ENCODE assay signal across 7 mouse cellular contexts in genomic region chr7:49247744-49248331, GRCm38 (mm10).
A peak's percentile ranks its signal among the peaks of the same experiment; 100 is the strongest.
DNase-seq lines count a peak whose midpoint lies in the region; ATAC-seq lines count a peak whose summit lies in the region.

No protein-coding gene starts in this region.

- H3K4me3 ChIP-seq in neural tube, embryonic 14.5 days (ENCODE audit: low read depth, low read length), result peak overlapping the region; percentile 50

- H3K4me1 ChIP-seq in neural tube, embryonic 14.5 days (ENCODE audit: control insufficient read depth, insufficient read depth, low read length), result peaks cover 31% of the 10 kb centered on the region

- H3K27me3 ChIP-seq in neural tube, embryonic 14.5 days (ENCODE audit: control insufficient read depth, insufficient read depth, low read length), result peaks cover 10% of the 10 kb centered on the region

- peak overlapping the region; percentile 70 for H3K9ac ChIP-seq in neural tube, embryonic 14.5 days (replicated peaks; ENCODE audit: low read depth, low read length)

- peak overlapping the region; percentile 28; the same call in 1 of the 2 replicates for H3K27ac ChIP-seq in neural tube, embryonic 14.5 days (ENCODE audit: low read depth, low read length)

- intact Hi-C loops in left cerebral cortex, postnatal 4 days (cut with DNase I), result loop anchor here (2.0 to 5.0 kb wide), 2 partner anchors 56 to 115 kb away; no protein-coding TSS in a partner anchor

- peak; percentile 79 for DNase-seq in adrenal gland, postnatal 14 days
- peak; percentile 96 for DNase-seq in cerebellum, adult 9-11 months
- peak; percentile 77 for DNase-seq in heart, adult 8-10 months (ENCODE audit: low spot score)
- peak; percentile 83 for DNase-seq in kidney, adult 11 months
- peak; percentile 72 for DNase-seq in left cerebral cortex, postnatal 4 days
- no peak for DNase-seq in c-Kit-positive CD71-positive TER-119-positive erythroid progenitor cells, embryonic 14.5 days (ENCODE audit: low spot score)

- no peaks in the 10 kb centered on the region for H3K36me3 ChIP-seq in neural tube, embryonic 14.5 days (ENCODE audit: control insufficient read depth, insufficient read depth, low read length)

- H3K4me2 ChIP-seq in neural tube, embryonic 14.5 days (ENCODE audit: low read depth, low read length), result peak overlapping the region; percentile 79

- no peak for ATAC-seq in neural tube, embryonic 14.5 days (ENCODE audit: low read depth)

- H3K9me3 ChIP-seq in neural tube, embryonic 14.5 days (ENCODE audit: control insufficient read depth, low read length), result no peaks in the 10 kb centered on the region

- 16% methylated on average over 8 of the region's 8 CpGs for WGBS in neural tube, embryonic 14.5 days
